Mouse (Mus musculus): ENCODE data around the gene 1700029F12Rik. TPM values are rescaled to one million over a fixed set of nuclear protein-coding genes. Genes with fewer than 3 reads are reported as not detected.

Gene 1700029F12Rik
- total RNA-seq, 2 experiments from 2014 or later: not detected

- no peak for DNase-seq
These were observed 12.3 kb downstream of the 1700029F12Rik start for GRCm38 (mm10) chr13:97021906-97022305.

GRCm38 (mm10) chr13:97020122-97020521, 14.0 kb downstream of the 1700029F12Rik start:
- DNase-seq: no peak

- DNase-seq: no peak
These were observed 16.5 kb downstream of the 1700029F12Rik start for GRCm38 (mm10) chr13:97017711-97018110.

- DNase-seq: no peak
These were observed 19.8 kb downstream of the 1700029F12Rik start for GRCm38 (mm10) chr13:97014366-97014765.

GRCm38 (mm10) chr13:97008266-97009153, 25.7 kb downstream of the 1700029F12Rik start:
- DNase-seq: peak; percentile 6

GRCm38 (mm10) chr13:97007501-97008265, 26.5 kb downstream of the 1700029F12Rik start:
- DNase-seq: peak; percentile 21

- DNase-seq: no peak
These were observed 27.4 kb downstream of the 1700029F12Rik start for GRCm38 (mm10) chr13:97006784-97007183.

- no peak for DNase-seq
These were observed 37.1 kb downstream of the 1700029F12Rik start for GRCm38 (mm10) chr13:96997080-96997479.

- no peak for DNase-seq
These were observed 38.9 kb downstream of the 1700029F12Rik start for GRCm38 (mm10) chr13:96995243-96995642.

GRCm38 (mm10) chr13:96993291-96993989, 40.7 kb downstream of the 1700029F12Rik start:
- no peak for DNase-seq

- peak; percentile 42 for DNase-seq
These were observed 43.4 kb downstream of the 1700029F12Rik start for GRCm38 (mm10) chr13:96990561-96991265.

GRCm38 (mm10) chr13:96990045-96990444, 44.1 kb downstream of the 1700029F12Rik start:
- DNase-seq: no peak

GRCm38 (mm10) chr13:96989129-96989528, 45.0 kb downstream of the 1700029F12Rik start:
- no peak for DNase-seq

GRCm38 (mm10) chr13:96985599-96986275, 48.4 kb downstream of the 1700029F12Rik start:
- no peak for DNase-seq

GRCm38 (mm10) chr13:96984688-96985087, 49.5 kb downstream of the 1700029F12Rik start:
- DNase-seq: no peak

GRCm38 (mm10) chr13:96983251-96984126, 50.7 kb downstream of the 1700029F12Rik start:
- DNase-seq: peak; percentile 38

GRCm38 (mm10) chr13:96980561-96980960, 53.6 kb downstream of the 1700029F12Rik start:
- DNase-seq: no peak

GRCm38 (mm10) chr13:96976986-96977595, 57.1 kb downstream of the 1700029F12Rik start:
- DNase-seq: no peak

- DNase-seq: no peak
These were observed 60.8 kb downstream of the 1700029F12Rik start for GRCm38 (mm10) chr13:96973318-96973717.

Measured in adrenal gland, postnatal 10 days (tissue).